Mouse (Mus musculus): ENCODE data around the gene Drd4. TPM values are rescaled to one million over a fixed set of nuclear protein-coding genes. Genes with fewer than 3 reads are reported as not detected.
A peak's percentile ranks its signal among the peaks of the same experiment; 100 is the strongest.
"Not testable (repeated sequence)": the region's sequence is repeated elsewhere in the genome, so short reads cannot be mapped to it uniquely, and the experiment has no call there.

The Drd4 gene
- under 1 TPM in 1 of 2 experiments, not detected in 1; 0.23 TPM for total RNA-seq (2021)
- long read RNA-seq, experiment 1 = 0 reads
- long read RNA-seq, experiment 2, partial matches to known transcripts = 0 of 1 reads
- long read RNA-seq, experiment 2, other reads (novel, unspliced or antisense) = 0 of 1 reads

- no peak for DNase-seq
These were observed at the start of gene Drd4 for GRCm38 (mm10) chr7:141291921-141292582. Gene Drd4 (plus strand): TSS chr7:141292006.

DNA sequence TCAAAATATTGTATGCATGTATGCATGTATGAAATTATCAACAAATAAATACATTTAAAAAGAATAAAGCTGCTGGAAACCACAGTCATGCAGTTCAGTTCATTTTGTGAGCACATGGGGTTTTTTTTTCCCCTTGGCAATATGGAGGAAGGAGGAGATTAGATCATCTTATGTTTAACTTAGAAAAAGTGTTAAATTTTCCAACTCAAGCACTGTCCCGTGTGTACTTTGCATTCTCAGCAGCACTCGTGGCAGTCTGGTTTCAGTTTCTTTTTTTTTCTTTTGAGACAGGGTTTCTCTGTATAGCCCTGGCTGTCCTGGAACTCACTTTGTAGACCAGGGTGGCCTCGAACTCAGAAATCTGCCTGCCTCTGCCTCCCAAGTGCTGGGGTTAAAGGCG is 41.3 kb upstream of the Drd4 start:
- not testable (repeated sequence) for DNase-seq

GRCm38 (mm10) chr7:141256159-141256558 is 35.6 kb upstream of the Drd4 start:
- DNase-seq = no peak

DNA sequence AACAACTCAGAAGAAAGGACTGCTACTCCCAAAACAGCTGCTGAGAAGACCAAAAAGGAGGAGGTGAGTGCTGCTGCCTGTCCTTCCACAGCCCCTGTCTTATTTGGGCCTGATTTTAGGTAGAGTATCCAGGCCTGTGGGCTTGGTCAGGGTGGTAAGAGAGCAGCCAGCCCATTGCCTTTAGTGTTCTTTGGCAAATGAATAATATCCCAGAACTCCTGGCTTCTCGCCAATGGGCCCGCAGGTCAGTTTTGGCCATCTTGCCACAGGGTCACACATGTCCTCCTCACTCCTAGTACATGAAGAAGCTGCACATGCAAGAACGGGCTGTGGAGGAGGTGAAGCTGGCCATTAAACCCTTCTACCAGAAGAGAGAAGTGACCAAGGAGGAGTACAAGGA is 30.3 kb upstream of the Drd4 start:
- DNase-seq = no peak

DNA sequence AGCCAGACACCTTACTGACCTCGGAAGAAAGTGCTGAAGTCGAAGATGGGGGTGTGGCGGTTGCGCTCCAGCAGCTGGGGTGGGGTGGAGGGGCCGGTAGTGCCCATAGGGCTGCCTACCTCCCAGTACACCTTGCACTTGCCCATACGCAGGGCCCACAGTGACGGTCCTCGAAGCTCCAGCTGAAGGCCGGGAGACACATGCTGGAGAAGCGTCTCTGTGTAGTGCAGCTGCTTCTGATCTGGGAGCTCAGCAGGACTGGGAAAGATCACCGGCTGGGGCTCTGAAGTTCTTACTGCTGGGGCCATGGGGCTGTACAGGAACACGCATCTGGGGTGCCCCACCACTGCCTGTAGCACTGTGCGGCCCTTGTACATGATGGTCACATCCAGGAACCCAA is 28.2 kb upstream of the Drd4 start:
- DNase-seq = no peak

DNA sequence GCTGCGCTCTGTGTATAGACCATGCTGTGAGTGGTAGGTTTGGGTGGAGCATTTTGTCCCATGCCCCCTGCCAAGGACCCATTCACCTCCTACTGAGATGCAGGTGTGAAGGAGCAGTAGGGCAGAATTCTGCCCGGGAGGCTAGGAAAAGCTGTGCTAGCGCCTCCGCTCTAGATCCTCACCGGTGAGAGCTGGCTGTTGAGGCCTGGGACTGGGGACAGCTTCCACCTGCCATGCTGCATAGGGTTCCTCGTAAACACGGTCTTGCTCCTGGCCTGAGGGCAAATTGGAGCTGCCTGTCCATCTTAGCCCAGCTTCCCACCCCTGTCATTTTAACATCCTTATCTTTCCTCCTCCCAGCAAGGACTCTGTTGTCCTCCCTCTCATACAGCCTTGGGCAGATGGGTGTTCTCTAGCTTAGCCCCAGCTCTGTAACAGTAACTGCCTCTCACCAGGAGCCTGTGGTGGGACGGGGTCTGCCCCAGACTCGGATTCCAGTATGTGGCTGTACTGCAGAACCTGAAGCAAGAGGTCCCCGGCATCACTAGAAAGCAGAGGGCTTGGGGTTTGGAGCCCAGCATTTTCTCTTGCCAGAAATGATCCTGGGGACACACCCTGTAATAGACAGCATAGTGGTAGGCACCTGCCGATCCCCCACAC is 27.6 kb upstream of the Drd4 start:
- no peak for DNase-seq

- DNase-seq = no peak
These were observed 26.9 kb upstream of the Drd4 start for GRCm38 (mm10) chr7:141264761-141265410.

DNA sequence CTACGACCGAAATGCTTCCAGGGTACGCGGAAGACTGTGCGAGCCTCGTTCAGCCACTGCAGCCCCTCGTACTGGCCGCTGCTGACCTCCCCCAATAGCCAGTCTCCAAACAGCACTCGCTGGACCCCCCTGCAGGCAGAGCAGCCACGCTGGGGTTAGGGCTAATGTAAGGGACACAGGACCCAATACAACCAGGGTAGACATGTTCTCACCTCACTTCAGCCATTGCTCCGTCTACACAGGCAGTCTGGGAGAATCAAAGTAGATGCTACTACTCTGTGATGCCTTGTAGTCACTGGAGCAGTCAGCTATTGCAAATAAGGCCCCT is 26.4 kb upstream of the Drd4 start:
- no peak for DNase-seq

DNA sequence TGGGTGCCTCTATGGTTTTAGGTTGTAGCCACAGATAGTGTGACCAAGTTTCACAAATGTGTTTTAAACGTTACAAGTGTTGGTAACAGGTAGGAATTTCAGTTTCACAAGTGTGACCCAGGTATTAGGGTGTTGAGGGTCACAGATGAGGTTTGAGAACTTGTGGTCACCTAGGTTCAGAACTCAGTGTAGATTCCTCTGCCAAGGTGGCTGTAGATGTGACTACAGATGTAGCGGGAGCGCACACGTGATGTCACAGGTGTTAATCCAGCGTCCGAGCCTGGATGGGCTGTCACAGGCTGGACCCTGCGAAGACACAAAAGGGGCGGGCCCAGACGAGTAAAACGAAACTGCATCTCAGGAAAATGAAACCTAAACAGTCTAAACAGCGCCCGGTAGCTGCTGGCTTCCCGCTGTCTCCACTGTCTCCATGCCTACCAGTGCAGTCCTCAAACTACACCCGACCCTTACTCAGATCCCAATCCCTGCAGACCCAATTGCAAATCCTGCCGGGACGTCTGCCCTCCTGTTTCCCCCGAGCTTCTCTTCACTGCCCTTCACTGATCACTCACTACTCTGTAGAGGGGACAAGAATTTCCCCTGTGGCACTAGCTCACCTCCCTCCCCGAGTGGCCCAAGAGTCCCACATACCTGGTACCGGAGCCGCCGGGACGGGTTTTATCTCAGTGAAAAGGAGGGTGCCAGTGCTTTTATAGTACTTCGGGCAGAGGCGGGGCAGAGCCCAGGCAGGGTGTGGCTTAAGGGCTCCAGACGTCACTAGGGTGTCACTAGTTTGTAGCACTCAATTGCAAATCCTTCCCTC is 25.9 kb upstream of the Drd4 start, which contains the start of gene Irf7:
Gene Irf7 (minus strand): TSS at position 743 of the 823 bp plus-strand sequence.
- peak; percentile 52 for DNase-seq

GRCm38 (mm10) chr7:141268466-141269272 is 23.1 kb upstream of the Drd4 start:
- DNase-seq = no peak

GRCm38 (mm10) chr7:141269273-141269545 is 22.6 kb upstream of the Drd4 start:
- no peak for DNase-seq

DNA sequence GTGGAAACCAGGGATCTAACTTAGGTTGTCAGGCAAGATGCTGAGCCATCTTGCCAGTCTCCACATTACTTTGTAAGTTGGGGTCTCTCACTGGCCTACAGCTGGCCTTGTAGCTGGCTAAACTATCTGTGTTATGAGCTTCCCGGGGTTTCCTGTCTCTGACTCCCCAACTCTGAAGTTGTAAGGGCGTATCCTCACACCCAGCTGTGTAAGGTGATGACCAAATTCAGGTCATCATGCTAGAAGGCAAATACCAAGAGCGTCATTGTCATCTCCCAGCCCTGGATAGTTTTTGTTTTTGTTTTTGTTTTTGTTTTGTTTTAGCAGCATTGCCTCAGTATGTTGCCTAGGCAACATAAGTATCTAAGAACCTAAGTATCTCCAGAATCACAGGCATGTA is 21.2 kb upstream of the Drd4 start:
- no peak for DNase-seq

GRCm38 (mm10) chr7:141275356-141275755 is 16.4 kb upstream of the Drd4 start:
- DNase-seq = no peak

GRCm38 (mm10) chr7:141276546-141276945 is 15.3 kb upstream of the Drd4 start, which contains the start of gene Cdhr5:
Gene Cdhr5 (minus strand): TSS chr7:141276786.
- no peak for DNase-seq

- DNase-seq = no peak
These were observed 13.8 kb upstream of the Drd4 start for GRCm38 (mm10) chr7:141277701-141278678.

DNA sequence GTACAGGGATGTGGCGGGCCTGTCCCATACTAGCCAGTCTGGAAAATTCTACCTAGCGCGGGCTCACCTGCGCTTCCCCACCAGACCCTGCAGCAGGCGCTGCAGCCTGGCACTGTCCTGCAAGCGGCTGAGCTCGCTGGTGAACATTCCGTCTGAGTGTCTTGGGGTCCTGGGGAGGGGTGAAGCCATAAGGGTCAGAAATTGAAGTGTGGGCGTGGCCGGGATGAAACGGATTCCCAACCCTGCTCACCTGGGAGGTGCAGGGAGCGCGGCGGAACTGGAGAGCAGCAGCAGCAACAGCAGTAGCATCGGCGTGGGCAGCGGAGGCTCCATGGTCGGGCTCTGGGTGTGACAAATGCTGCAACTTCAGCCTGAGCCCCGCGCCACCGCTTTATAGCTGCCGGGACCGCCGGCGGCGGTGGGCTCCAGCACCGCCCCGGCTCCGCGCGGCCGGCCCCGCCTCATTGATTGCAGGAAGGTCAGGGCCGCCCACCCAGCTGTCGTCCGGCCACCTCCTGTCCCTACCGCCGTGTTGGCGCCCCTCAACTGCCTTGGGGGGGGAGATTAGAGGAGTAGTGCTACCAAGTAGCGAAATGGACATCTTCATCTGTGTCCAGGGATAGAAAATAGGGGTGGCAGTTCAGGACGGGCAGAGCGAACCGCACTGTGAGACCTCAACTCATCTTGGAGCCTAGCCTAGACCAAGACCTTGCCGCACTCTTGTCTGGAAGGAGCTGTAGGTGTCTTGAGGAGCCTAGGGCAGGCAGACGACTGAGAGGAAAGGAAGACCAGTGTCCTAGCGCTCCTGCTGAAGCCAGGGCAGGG is 12.8 kb upstream of the Drd4 start, which contains the start of gene Sct:
Gene Sct (minus strand): TSS at position 368 of the 825 bp plus-strand sequence.
- DNase-seq = no peak

GRCm38 (mm10) chr7:141281442-141281841 is 10.4 kb upstream of the Drd4 start:
- DNase-seq = no peak

GRCm38 (mm10) chr7:141282756-141283155 is 9.1 kb upstream of the Drd4 start:
- DNase-seq = no peak

DNA sequence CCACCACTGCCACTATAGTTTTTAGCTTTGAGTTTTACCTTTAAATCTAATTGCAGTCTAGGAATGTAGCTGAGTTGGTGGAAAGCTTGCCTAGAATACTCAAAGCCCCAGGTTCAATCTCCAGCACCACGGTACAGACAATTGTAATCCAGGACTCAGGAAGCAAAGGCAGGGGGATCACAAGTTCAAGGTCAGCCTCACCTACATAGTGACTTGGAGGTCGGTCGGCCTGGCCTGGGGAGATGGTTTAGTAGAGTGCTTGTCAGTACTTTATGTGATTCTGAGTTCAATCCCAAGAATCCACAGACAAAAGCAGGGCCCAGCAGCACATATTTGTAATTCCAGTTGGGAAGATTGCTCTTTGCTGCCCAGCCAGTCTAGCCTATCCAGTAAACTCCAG is 3.8 kb upstream of the Drd4 start:
- DNase-seq = no peak

Data from gastrocnemius, postnatal 25 days (tissue).